Mouse (Mus musculus) CH12.LX (cell line): ENCODE results near the gene Khnyn. TPM values are rescaled to one million over a fixed set of nuclear protein-coding genes. Genes with fewer than 3 reads are reported as not detected.

Experiments used
- DNase-seq: peaks from one replicate; pipeline ENCODE4 v3.0.0-alpha.2; 2013; ENCODE audit errors: extremely low read depth
- H3K27ac ChIP-seq: 2 replicates; pipeline ENCODE4 v1.5.1; 2012; ENCODE audit warnings: low read depth, mild to moderate bottlenecking, control low read depth, moderate library complexity; ENCODE audit not compliant: insufficient read depth
- H3K27me3 ChIP-seq: replicated peaks from 2 replicates; pipeline ENCODE3; 2012; ENCODE audit warnings: inconsistent platforms
- H3K36me3 ChIP-seq, 2 experiments: replicated peaks in 1 of 2; 2 replicates each; pipeline versions ENCODE3 to v1.6.1; 2012; ENCODE audit warnings: inconsistent platforms in 1 of 2, low read length in 1 of 2, mild to moderate bottlenecking in 1 of 2, mixed read lengths in 1 of 2, moderate library complexity in 1 of 2; ENCODE audit not compliant: control insufficient read depth in 1 of 2, insufficient read depth in 1 of 2
- H3K4me1 ChIP-seq, 2 experiments: 2 replicates each; pipeline ENCODE4 v1.6.1; 2012; ENCODE audit warnings: inconsistent platforms in 1 of 2, moderate library complexity in 1 of 2; ENCODE audit not compliant: insufficient read depth in 2 of 2, control insufficient read depth in 1 of 2
- H3K4me2 ChIP-seq: 2 replicates; pipeline ENCODE4 v1.6.1; 2012; ENCODE audit warnings: low read depth, mild to moderate bottlenecking, control low read depth; ENCODE audit not compliant: poor library complexity, insufficient read depth, severe bottlenecking
- H3K4me3 ChIP-seq, 3 experiments: fragments of 150-350 bp in 1 of 3; sonication (generic) in 1 of 3; replicated peaks in 1 of 3; 2 replicates each; pipeline versions ENCODE3 to v1.5.1; 2011 to 2012; ENCODE audit warnings: low read depth in 2 of 3, low read length in 2 of 3, mild to moderate bottlenecking in 2 of 3, moderate library complexity in 2 of 3, control low read depth in 1 of 3, improper control_type of control experiment in 1 of 3, inconsistent platforms in 1 of 3, mixed read lengths in 1 of 3; ENCODE audit not compliant: poor library complexity in 1 of 3
- H3K79me2 ChIP-seq: replicated peaks from 2 replicates; pipeline ENCODE4 v1.6.1; 2012; ENCODE audit warnings: mild to moderate bottlenecking, moderate library complexity; ENCODE audit not compliant: control insufficient read depth, poor library complexity, insufficient read depth, severe bottlenecking; ENCODE audit errors: extremely low read depth
- H3K9ac ChIP-seq: 2 replicates; pipeline ENCODE4 v1.6.1; 2012; ENCODE audit warnings: low read depth, mild to moderate bottlenecking, control low read depth, moderate library complexity; ENCODE audit not compliant: insufficient read depth
- H3K9me3 ChIP-seq: replicated peaks from 2 replicates; pipeline ENCODE3; 2012; ENCODE audit warnings: low read length, inconsistent platforms, mixed read lengths
- CHD1 ChIP-seq: IDR thresholded peaks from 2 replicates; pipeline ENCODE4 v1.6.1; 2012; ENCODE audit warnings: low read depth, low read length, improper control_type of control experiment, inconsistent platforms
- CHD2 ChIP-seq: IDR thresholded peaks from 2 replicates; pipeline ENCODE4 v1.6.1; 2011; ENCODE audit warnings: low read length, improper control_type of control experiment
- CTCF ChIP-seq, 2 experiments: IDR thresholded peaks in 1 of 2; conservative IDR thresholded peaks in 1 of 2; 2 replicates each; pipeline ENCODE4 v1.5.1; 2011 to 2012; ENCODE audit warnings: low read depth in 2 of 2, low read length in 2 of 2, improper control_type of control experiment in 1 of 2, inconsistent platforms in 1 of 2, mild to moderate bottlenecking in 1 of 2, moderate library complexity in 1 of 2
- E2F4 ChIP-seq: IDR thresholded peaks from 2 replicates; pipeline ENCODE4 v1.6.1; 2011; ENCODE audit warnings: low read depth, low read length, improper control_type of control experiment; ENCODE audit not compliant: insufficient replicate concordance
- ETS1 ChIP-seq: conservative IDR thresholded peaks from 2 replicates; pipeline ENCODE4 v1.6.1; 2012; ENCODE audit warnings: low read depth, mild to moderate bottlenecking, inconsistent platforms, low read length, improper control_type of control experiment, moderate library complexity
- GABPA ChIP-seq: IDR thresholded peaks from 2 replicates; pipeline ENCODE4 v1.6.1; 2012; ENCODE audit warnings: low read depth, low read length, improper control_type of control experiment, inconsistent platforms; ENCODE audit not compliant: insufficient replicate concordance
- HCFC1 ChIP-seq: IDR thresholded peaks from 2 replicates; pipeline ENCODE4 v1.6.1; 2012; ENCODE audit warnings: low read depth, mild to moderate bottlenecking, inconsistent platforms, low read length, improper control_type of control experiment
- JUN ChIP-seq: IDR thresholded peaks from 2 replicates; pipeline ENCODE4 v1.6.1; 2011; ENCODE audit warnings: low read depth, mild to moderate bottlenecking, low read length, improper control_type of control experiment, moderate library complexity; ENCODE audit not compliant: insufficient read depth
- MAFK ChIP-seq: IDR thresholded peaks from 2 replicates; pipeline ENCODE4 v1.6.1; 2011; ENCODE audit warnings: low read length, improper control_type of control experiment; ENCODE audit not compliant: insufficient replicate concordance
- MAX ChIP-seq: IDR thresholded peaks from 2 replicates; pipeline ENCODE4 v1.6.1; 2011; ENCODE audit warnings: low read length, improper control_type of control experiment
- MAZ ChIP-seq: IDR thresholded peaks from 2 replicates; pipeline ENCODE4 v1.6.1; 2012; ENCODE audit warnings: low read depth, mild to moderate bottlenecking, inconsistent platforms, low read length, improper control_type of control experiment, moderate library complexity
- MXI1 ChIP-seq: IDR thresholded peaks from 2 replicates; pipeline ENCODE4 v1.6.1; 2011; ENCODE audit warnings: mild to moderate bottlenecking, low read depth, low read length, improper control_type of control experiment
- NELFE ChIP-seq: IDR thresholded peaks from 2 replicates; pipeline ENCODE4 v1.6.1; 2011; ENCODE audit warnings: low read depth, low read length, improper control_type of control experiment
- NRF1 ChIP-seq: IDR thresholded peaks from 2 replicates; pipeline ENCODE4 v1.6.1; 2014; ENCODE audit warnings: low read depth, mild to moderate bottlenecking, inconsistent platforms, low read length, improper control_type of control experiment, moderate library complexity
- POLR2AphosphoS2 ChIP-seq: IDR thresholded peaks from 2 replicates; pipeline ENCODE4 v1.6.1; 2011; ENCODE audit warnings: low read depth, low read length, improper control_type of control experiment
- RAD21 ChIP-seq: IDR thresholded peaks from 2 replicates; pipeline ENCODE4 v1.6.1; 2011; ENCODE audit warnings: low read depth, mild to moderate bottlenecking, low read length, improper control_type of control experiment, moderate library complexity
- RCOR1 ChIP-seq: conservative IDR thresholded peaks from 2 replicates; pipeline ENCODE4 v1.6.1; 2012; ENCODE audit warnings: low read depth, mild to moderate bottlenecking, inconsistent platforms, low read length, improper control_type of control experiment
- SMC3 ChIP-seq: IDR thresholded peaks from 2 replicates; pipeline ENCODE4 v1.6.1; 2011; ENCODE audit warnings: low read depth, low read length, improper control_type of control experiment
- TBP ChIP-seq: conservative IDR thresholded peaks from 2 replicates; pipeline ENCODE4 v1.6.1; 2011; ENCODE audit warnings: low read depth, low read length, improper control_type of control experiment
- UBTF ChIP-seq: IDR thresholded peaks from 2 replicates; pipeline ENCODE4 v1.6.1; 2012; ENCODE audit warnings: low read depth, mild to moderate bottlenecking, inconsistent platforms, low read length, improper control_type of control experiment, moderate library complexity
- USF1 ChIP-seq: IDR thresholded peaks from 2 replicates; pipeline ENCODE4 v1.6.1; 2014; ENCODE audit warnings: low read depth, mild to moderate bottlenecking, inconsistent platforms, low read length, improper control_type of control experiment
- USF2 ChIP-seq: conservative IDR thresholded peaks from 2 replicates; pipeline ENCODE4 v1.6.1; 2011; ENCODE audit warnings: low read depth, low read length, improper control_type of control experiment
- ZC3H11A ChIP-seq: IDR thresholded peaks from 2 replicates; pipeline ENCODE4 v1.6.1; 2012; ENCODE audit warnings: low read depth, mild to moderate bottlenecking, inconsistent platforms, low read length, improper control_type of control experiment
- ZMIZ1 ChIP-seq: IDR thresholded peaks from 2 replicates; pipeline ENCODE4 v1.6.1; 2012; ENCODE audit warnings: low read depth, mild to moderate bottlenecking, inconsistent platforms, low read length, improper control_type of control experiment
- ZNF384 ChIP-seq: IDR thresholded peaks from 2 replicates; pipeline ENCODE4 v1.6.1; 2012; ENCODE audit warnings: low read depth, low read length, improper control_type of control experiment, inconsistent platforms
- dilution Hi-C: fragments of 300-500 bp; cut with MboI; formaldehyde crosslinking; loops from 2 replicates; pipeline ENCODE4 v1.14.3; 2020; ENCODE audit warnings: low sequenced_read_pairs; ENCODE audit not compliant: extremely low pct_unique_long_range_greater_than_20kb, extremely low pct_ligation_motif_present
- in situ Hi-C: fragments of 300-500 bp; cut with MboI; formaldehyde crosslinking; loops from 3 replicates; pipeline ENCODE4 v1.14.3; 2019; ENCODE audit warnings: low sequenced_read_pairs, low pct_ligation_motif_present, low pct_unique_long_range_greater_than_20kb, mixed read lengths
- polyA plus RNA-seq: library from polyadenylated mRNA; unstranded; fragments of >175 nt; gene quantifications from 2 replicates; pipeline ENCODE4 v1.2.1, GENCODE M21; 2012; ENCODE audit warnings: low read depth; ENCODE audit not compliant: insufficient read length
- total RNA-seq, 2 experiments: library from RNA; depleted of rRNA; stranded (reverse); fragments of 300-350 nt in 1 of 2; fragments of >200 nt in 1 of 2; gene quantifications; 2 replicates each; pipeline ENCODE4 v1.2.3; 2012 to 2014

Khnyn gene
- total and polyA plus RNA-seq, 3 experiments, result 31.8 to 50.6 (median 35.8) TPM

- dilution Hi-C loops (no loop called here), in situ Hi-C loops (no loop called here)
- Histone ChIP-seq H3K4me2 (no peak overlapping the region), H3K27me3 (no peaks in the 10 kb centered on the region), H3K4me1 (0 out of 4 replicates have a peak, but pooled peaks cover 0 to 2% of the 10 kb centered on the region in 2 experiments), H3K4me3 (no peak overlapping the region), H3K36me3 (no peaks in the 10 kb centered on the region), H3K9ac (no peak overlapping the region), H3K9me3 (peaks cover 3% of the 10 kb centered on the region), H3K79me2 (no peaks in the 10 kb centered on the region), H3K27ac (no peak overlapping the region)
- no peak for DNase-seq
- TF ChIP-seq USF2 (no peak), ETS1 (no peak), NELFE (no peak), MAFK (no peak), RAD21 (no peak), POLR2AphosphoS2 (no peak), ZMIZ1 (no peak), E2F4 (no peak), USF1 (no peak), ZNF384 (no peak), HCFC1 (no peak), SMC3 (no peak), MAX (no peak), NRF1 (no peak), ZC3H11A (no peak), MXI1 (no peak), CHD2 (no peak), JUN (no peak), RCOR1 (no peak)
Measured at GRCm38 (mm10) chr14:55929263-55929997, 44.7 kb downstream of the Khnyn start.

- Histone ChIP-seq H3K9ac (no peak overlapping the region), H3K27me3 (peaks cover 5% of the 10 kb centered on the region), H3K9me3 (peaks cover 3% of the 10 kb centered on the region), H3K36me3 (no peaks in the 10 kb centered on the region), H3K4me2 (no peak overlapping the region), H3K4me3 (no peak overlapping the region), H3K27ac (no peak overlapping the region), H3K4me1 (0 out of 4 replicates have a peak, but pooled peaks cover 0 to 2% of the 10 kb centered on the region in 2 experiments), H3K79me2 (no peaks in the 10 kb centered on the region)
- in situ Hi-C loops (no loop called here), dilution Hi-C loops (no loop called here)
- no peak for TF ChIP-seq ZMIZ1
- TF ChIP-seq RCOR1, result no peak
- TF ChIP-seq MAZ, result no peak
- no peak for TF ChIP-seq UBTF
- TF ChIP-seq MXI1, result no peak
- no peak for TF ChIP-seq USF2
- no peak for TF ChIP-seq CHD1
- no peak for TF ChIP-seq CTCF (conservative IDR thresholded peaks at IDR 0.05 in 1 of 2, IDR thresholded peaks at IDR 0.05 in 1 of 2; ENCODE audit: low read depth in 2 of 2, low read length in 2 of 2)
- no peak for TF ChIP-seq GABPA
- no peak for TF ChIP-seq TBP
- DNase-seq, result no peak
Measured at GRCm38 (mm10) chr14:55933586-55933985, 48.8 kb downstream of the Khnyn start.
